Mouse (Mus musculus) forebrain, postnatal 0 days (tissue): ENCODE results near the gene B3gnt2. TPM values are rescaled to one million over a fixed set of nuclear protein-coding genes. Genes with fewer than 3 reads are reported as not detected.

ENCODE experiments used
- ATAC-seq: fragments of 200-750 bp; cut with Nextera tagmentation; 2 replicates; pipeline ENCODE4 v1.8.0; 2017; ENCODE audit warnings: mild to moderate bottlenecking, moderate library complexity
- DNase-seq: peaks from one replicate; pipeline ENCODE4 v3.0.0-alpha.2; 2015
- H3K27ac ChIP-seq: fragments of 300-500 bp; sonication (generic); 2 replicates; pipeline ENCODE4 v1.5.1; 2014; ENCODE audit warnings: low read depth, mild to moderate bottlenecking, antibody characterized with exemption, low read length, moderate library complexity, mixed read lengths
- H3K27me3 ChIP-seq: fragments of 300-500 bp; sonication (generic); 2 replicates; pipeline ENCODE4 v1.6.1; 2014; ENCODE audit warnings: mild to moderate bottlenecking, low read length, mixed read lengths; ENCODE audit not compliant: insufficient read depth
- H3K36me3 ChIP-seq: fragments of 300-500 bp; sonication (generic); 2 replicates; pipeline ENCODE4 v1.6.1; 2014; ENCODE audit warnings: mild to moderate bottlenecking, moderate library complexity; ENCODE audit not compliant: insufficient read depth
- H3K4me1 ChIP-seq: fragments of 300-500 bp; sonication (generic); 2 replicates; pipeline ENCODE4 v1.6.1; 2014; ENCODE audit warnings: antibody characterized with exemption; ENCODE audit not compliant: insufficient read depth
- H3K4me2 ChIP-seq: fragments of 300-500 bp; sonication (generic); 2 replicates; pipeline ENCODE4 v1.6.1; 2014; ENCODE audit warnings: low read depth, mild to moderate bottlenecking, moderate library complexity
- H3K4me3 ChIP-seq: fragments of 300-500 bp; sonication (generic); 2 replicates; pipeline ENCODE4 v1.5.1; 2014; ENCODE audit warnings: low read depth, low read length, mixed read lengths
- H3K9ac ChIP-seq: fragments of 300-500 bp; sonication (generic); 2 replicates; pipeline ENCODE4 v1.6.1; 2014; ENCODE audit warnings: mild to moderate bottlenecking
- H3K9me3 ChIP-seq: fragments of 300-500 bp; sonication (generic); 2 replicates; pipeline ENCODE4 v1.6.1; 2016; ENCODE audit warnings: low read length
- CTCF ChIP-seq: sonication (generic); IDR thresholded peaks from 2 replicates; pipeline ENCODE4 v1.5.1; 2016; ENCODE audit warnings: antibody characterized with exemption, control low read depth, low read depth
- WGBS: fragments of 180-500 bp; shearing (Covaris S2); extraction: QIAGEN DNeasy Blood & Tissue Kit; methylation state at CpG from one replicate; pipeline ENCODE4 v1.1.7; 2014; 5-methylcytosine and 5-hydroxymethylcytosine counted together
- polyA plus RNA-seq: library from polyadenylated mRNA; unstranded; fragments of >200 nt; fragmentation: Nextera tagmentation; extraction: Ambion mirVana; gene quantifications from 2 replicates; pipeline ENCODE4 v1.2.1, GENCODE M21; 2015
- total RNA-seq: library from RNA; depleted of rRNA; stranded (reverse); fragments of >200 nt; gene quantifications from 2 replicates; pipeline ENCODE4 v1.2.3, GENCODE M21; 2014

B3gnt2 gene
- total and polyA plus RNA-seq, 2 experiments from 2014 or later = 3.0 to 6.7 TPM

DNA sequence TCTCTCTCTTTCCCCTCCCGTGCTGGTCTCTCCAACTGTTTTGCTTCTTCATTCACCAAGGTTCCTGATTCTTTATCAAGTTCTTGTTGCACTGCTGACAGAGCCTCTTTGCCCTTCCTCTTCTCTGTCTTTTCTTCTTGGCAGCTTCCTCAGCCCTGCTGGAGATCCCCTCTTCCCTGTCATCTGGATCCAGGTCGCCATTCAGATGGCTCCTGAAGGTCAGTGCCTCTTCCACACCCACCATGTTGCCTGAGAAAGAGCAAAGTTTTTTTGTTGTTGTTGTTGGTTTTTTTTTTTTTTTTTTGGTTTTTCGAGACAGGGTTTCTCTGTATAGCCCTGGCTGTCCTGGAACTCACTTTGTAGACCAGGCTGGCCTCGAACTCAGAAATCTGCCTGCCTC, 101.0 kb downstream of the B3gnt2 start:
- Histone ChIP-seq H3K4me3 (no peak overlapping the region), H3K4me2 (no peak overlapping the region), H3K9me3 (no peaks in the 10 kb centered on the region), H3K27ac (no peak overlapping the region), H3K9ac (no peak overlapping the region), H3K36me3 (no peaks in the 10 kb centered on the region), H3K27me3 (no peaks in the 10 kb centered on the region), H3K4me1 (no peaks in the 10 kb centered on the region)
- 91% methylated on average over 3 of the region's 4 CpGs for WGBS
- ATAC-seq (no peak), DNase-seq (no peak)
- TF ChIP-seq CTCF = no peak

DNA sequence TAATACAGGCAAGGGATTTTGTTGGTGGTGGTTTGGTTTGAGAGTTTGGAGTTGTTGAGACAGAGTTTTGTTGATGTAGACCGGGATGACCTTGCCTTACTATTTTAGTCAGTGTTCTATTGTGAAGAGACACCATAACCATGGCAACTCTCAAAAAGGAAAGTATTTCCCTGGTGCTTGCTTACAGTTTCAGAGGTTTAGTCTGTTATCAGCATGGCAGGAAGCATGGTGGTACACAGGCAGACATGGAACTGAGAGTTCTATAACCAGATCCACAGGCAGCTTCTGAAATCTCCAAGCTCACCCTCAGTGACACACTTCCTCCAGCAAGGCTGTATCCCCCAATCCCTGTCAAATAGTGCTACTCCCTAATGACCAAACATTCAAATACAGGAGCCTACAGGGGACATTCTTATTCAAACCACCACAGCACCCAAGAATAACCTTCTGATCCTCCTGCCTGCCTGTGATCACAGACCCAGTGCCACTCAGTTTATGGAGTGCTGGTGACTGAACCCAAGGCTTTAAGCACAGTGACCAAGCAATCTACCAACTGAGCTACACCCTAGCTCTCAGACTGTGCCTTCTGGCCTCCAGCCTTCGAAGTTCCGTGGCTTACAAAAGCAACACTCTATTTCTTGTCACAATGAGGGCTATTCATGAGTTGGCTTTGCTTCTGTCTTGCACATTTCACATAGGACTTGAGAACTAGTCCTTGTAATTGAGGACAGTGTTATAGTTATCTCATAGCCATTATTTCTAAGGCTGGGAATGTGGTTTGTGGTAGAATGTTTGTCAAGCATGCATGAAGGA, 104.4 kb downstream of the B3gnt2 start:
- no peak for DNase-seq

DNA sequence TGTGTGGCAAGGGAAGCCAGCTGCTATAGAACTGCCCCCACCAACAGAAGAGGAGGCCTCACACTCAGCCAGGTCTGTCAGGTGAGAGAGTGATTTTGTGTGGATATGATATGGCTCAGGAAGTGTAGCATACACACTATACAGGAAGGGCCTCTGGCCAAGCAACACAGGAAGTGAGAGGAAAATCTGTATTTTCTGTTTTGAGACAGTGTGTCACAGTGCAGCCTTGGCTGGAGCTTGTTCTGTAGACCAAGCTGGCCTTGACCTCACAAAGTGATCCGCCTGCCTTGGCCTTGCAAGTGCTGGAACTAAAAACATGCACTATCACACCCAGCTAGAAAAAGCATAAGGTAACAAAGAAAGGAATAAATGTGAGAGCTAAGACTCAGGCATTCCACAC, 105.6 kb downstream of the B3gnt2 start:
- 83% methylated on average over 1 of the region's 1 CpGs for WGBS
- H3K9me3 ChIP-seq = no peaks in the 10 kb centered on the region

More for the DNA sequence above, 104.4 kb downstream of the B3gnt2 start:
- 74% methylated on average over 3 of the region's 3 CpGs for WGBS
- no peak for ATAC-seq
- no peak overlapping the region for H3K27ac ChIP-seq
- no peaks in the 10 kb centered on the region for H3K27me3 ChIP-seq
- no peaks in the 10 kb centered on the region for H3K36me3 ChIP-seq
- TF ChIP-seq CTCF = no peak
- no peak overlapping the region for H3K4me3 ChIP-seq
- H3K9ac ChIP-seq = no peak overlapping the region
- no peaks in the 10 kb centered on the region for H3K9me3 ChIP-seq
- no peaks in the 10 kb centered on the region for H3K4me1 ChIP-seq
- H3K4me2 ChIP-seq = no peak overlapping the region

DNA sequence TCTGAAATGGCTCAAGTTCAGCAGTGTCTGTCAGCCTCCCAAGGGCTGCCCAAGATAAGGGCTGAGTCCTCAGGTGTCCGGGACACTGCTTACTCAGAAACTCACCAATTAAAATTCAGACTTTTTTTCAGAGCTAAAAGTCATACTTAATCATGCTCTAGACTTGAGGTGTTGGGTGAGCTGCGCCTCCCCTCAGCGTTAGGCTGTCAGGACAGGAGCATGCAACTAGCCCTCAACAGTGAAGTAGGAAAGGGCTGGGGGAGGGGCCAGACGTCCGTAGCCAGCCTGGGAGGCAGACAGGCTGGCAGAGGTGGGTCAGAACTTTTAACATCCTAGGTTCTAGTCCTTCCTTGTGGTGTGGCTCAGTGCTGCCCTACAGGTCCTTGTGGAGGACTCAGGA, 108.2 kb downstream of the B3gnt2 start:
- WGBS = 50% methylated on average over 5 of the region's 5 CpGs
- no peak for TF ChIP-seq CTCF
- DNase-seq = no peak
- no peaks in the 10 kb centered on the region for H3K4me1 ChIP-seq
- H3K9ac ChIP-seq = no peak overlapping the region
- no peak overlapping the region for H3K27ac ChIP-seq
- no peaks in the 10 kb centered on the region for H3K36me3 ChIP-seq
- H3K27me3 ChIP-seq = no peaks in the 10 kb centered on the region
- no peaks in the 10 kb centered on the region for H3K9me3 ChIP-seq
- H3K4me3 ChIP-seq = no peak overlapping the region
- H3K4me2 ChIP-seq = no peak overlapping the region
- ATAC-seq = no peak

More for the DNA sequence above, 105.6 kb downstream of the B3gnt2 start:
- Histone ChIP-seq H3K4me2 (no peak overlapping the region), H3K27me3 (no peaks in the 10 kb centered on the region), H3K9ac (no peak overlapping the region), H3K4me3 (no peak overlapping the region), H3K27ac (no peak overlapping the region), H3K36me3 (no peaks in the 10 kb centered on the region), H3K4me1 (no peaks in the 10 kb centered on the region)
- ATAC-seq (no peak), DNase-seq (no peak)
- no peak for TF ChIP-seq CTCF

DNA sequence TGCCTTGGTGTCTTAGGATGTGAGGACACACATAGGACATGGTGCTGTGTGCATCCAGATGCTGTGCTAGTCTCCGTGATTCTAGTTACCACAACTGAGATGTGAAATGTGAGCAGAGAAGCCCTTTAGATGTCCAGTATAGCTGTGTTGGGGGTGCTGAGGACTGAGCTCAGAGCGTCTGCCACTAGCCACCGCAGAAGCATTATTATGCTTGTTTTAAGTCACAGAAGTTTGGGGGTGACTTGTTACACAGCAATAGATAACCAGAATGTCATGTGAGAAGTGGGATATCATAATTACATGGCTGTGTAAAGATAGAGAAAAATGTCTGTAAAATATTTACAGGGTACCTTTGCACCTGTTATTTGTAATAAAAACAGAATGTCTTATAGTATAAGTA, 109.2 kb downstream of the B3gnt2 start:
- Histone ChIP-seq H3K4me3 (no peak overlapping the region), H3K27me3 (no peaks in the 10 kb centered on the region), H3K4me1 (no peaks in the 10 kb centered on the region), H3K27ac (no peak overlapping the region), H3K9me3 (no peaks in the 10 kb centered on the region), H3K4me2 (no peak overlapping the region), H3K9ac (no peak overlapping the region), H3K36me3 (no peaks in the 10 kb centered on the region)
- WGBS = 89% methylated on average over 3 of the region's 3 CpGs
- DNase-seq (no peak), ATAC-seq (no peak)
- no peak for TF ChIP-seq CTCF

DNA sequence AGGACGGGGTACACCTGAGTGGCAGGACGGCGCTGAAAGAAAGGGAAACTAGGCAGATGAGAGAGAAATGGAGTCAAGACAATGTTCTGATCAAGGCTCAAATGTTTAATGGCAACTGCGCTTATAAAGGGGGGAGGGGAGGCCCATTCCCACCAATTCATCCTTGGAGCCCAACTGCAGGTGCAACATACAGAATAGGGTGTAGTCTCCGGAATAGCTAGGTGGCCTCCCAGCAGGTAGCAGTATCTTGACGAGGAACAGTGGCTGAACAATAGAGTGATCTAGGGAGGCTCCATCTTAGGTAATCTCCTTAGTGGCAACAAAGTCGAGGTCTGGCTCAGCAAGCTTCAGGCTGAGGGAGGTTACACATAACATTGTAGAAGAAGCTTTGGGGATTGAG, 113.4 kb downstream of the B3gnt2 start:
- Histone ChIP-seq H3K9me3 (no peaks in the 10 kb centered on the region), H3K27ac (no peak overlapping the region), H3K36me3 (no peaks in the 10 kb centered on the region), H3K4me2 (no peak overlapping the region), H3K27me3 (no peaks in the 10 kb centered on the region), H3K9ac (no peak overlapping the region), H3K4me1 (no peaks in the 10 kb centered on the region), H3K4me3 (no peak overlapping the region)
- no peak for DNase-seq
- 74% methylated on average over 7 of the region's 7 CpGs for WGBS
- no peak for TF ChIP-seq CTCF
- no peak for ATAC-seq

DNA sequence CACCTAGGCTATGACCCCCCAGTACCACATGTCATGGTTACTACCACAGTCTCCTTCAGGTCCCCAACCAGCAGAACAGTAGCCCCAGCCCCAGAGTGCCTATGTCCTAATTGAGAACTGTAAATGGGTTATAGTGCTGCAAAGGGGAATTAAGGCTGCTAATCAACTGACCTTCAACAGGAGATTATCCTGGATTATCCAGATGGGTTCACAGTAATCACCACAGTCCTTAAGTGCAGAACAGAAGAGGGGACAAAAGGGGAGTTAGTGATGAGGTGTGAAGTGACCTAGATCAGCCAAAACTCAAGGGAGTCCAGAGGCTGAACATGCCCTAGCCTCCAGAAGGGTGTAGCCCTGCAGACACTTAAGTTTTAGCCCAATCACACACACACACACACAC, 115.4 kb downstream of the B3gnt2 start:
- Histone ChIP-seq H3K36me3 (no peaks in the 10 kb centered on the region), H3K9ac (no peak overlapping the region), H3K9me3 (no peaks in the 10 kb centered on the region), H3K27ac (no peak overlapping the region), H3K4me2 (no peak overlapping the region), H3K4me3 (no peak overlapping the region), H3K27me3 (no peaks in the 10 kb centered on the region), H3K4me1 (no peaks in the 10 kb centered on the region)
- ATAC-seq = no peak
- no peak for TF ChIP-seq CTCF
- DNase-seq = no peak
